Mouse (Mus musculus): Measurements from ENCODE around the gene Pknox2. TPM values are rescaled to one million over a fixed set of nuclear protein-coding genes. Genes with fewer than 3 reads are reported as not detected.

Gene Pknox2
- 13.6 and 17.0 TPM in 2 replicates for polyA plus RNA-seq (2012; rRNA removed)

GRCm38 (mm10) chr9:37147359-37147685 lies at the start of gene Pknox2:
Pknox2 (minus strand) TSS chr9:37147407.
- peak; percentile 56 for DNase-seq (ENCODE audit: low spot score)

GRCm38 (mm10) chr9:37188024-37188423 lies 40.8 kb upstream of the Pknox2 start:
- no peak for DNase-seq (ENCODE audit: low spot score)

- DNase-seq (ENCODE audit: low spot score): no peak
These were observed 40.2 kb upstream of the Pknox2 start for GRCm38 (mm10) chr9:37187407-37187806.

- no peak for DNase-seq (ENCODE audit: low spot score)
These were observed 36.0 kb upstream of the Pknox2 start for GRCm38 (mm10) chr9:37183176-37183575.

- no peak for DNase-seq (ENCODE audit: low spot score)
These were observed 34.4 kb upstream of the Pknox2 start for GRCm38 (mm10) chr9:37181596-37181995.

- DNase-seq (ENCODE audit: low spot score): no peak
These were observed 32.4 kb upstream of the Pknox2 start for GRCm38 (mm10) chr9:37179596-37179995.

- no peak for DNase-seq (ENCODE audit: low spot score)
These were observed 31.7 kb upstream of the Pknox2 start for GRCm38 (mm10) chr9:37178911-37179310.

GRCm38 (mm10) chr9:37177551-37177950 lies 30.3 kb upstream of the Pknox2 start:
- no peak for DNase-seq (ENCODE audit: low spot score)

GRCm38 (mm10) chr9:37177107-37177506 lies 29.9 kb upstream of the Pknox2 start:
- no peak for DNase-seq (ENCODE audit: low spot score)

- DNase-seq (ENCODE audit: low spot score): no peak
These were observed 28.8 kb upstream of the Pknox2 start for GRCm38 (mm10) chr9:37176002-37176401.

- no peak for DNase-seq (ENCODE audit: low spot score)
These were observed 26.2 kb upstream of the Pknox2 start for GRCm38 (mm10) chr9:37173376-37173775.

- no peak for DNase-seq (ENCODE audit: low spot score)
These were observed 19.7 kb upstream of the Pknox2 start for GRCm38 (mm10) chr9:37166899-37167298.

GRCm38 (mm10) chr9:37160686-37161085 lies 13.5 kb upstream of the Pknox2 start:
- no peak for DNase-seq (ENCODE audit: low spot score)

GRCm38 (mm10) chr9:37147886-37148285 lies 679 bp upstream of the Pknox2 start:
- DNase-seq (ENCODE audit: low spot score): no peak

- DNase-seq (ENCODE audit: low spot score): peak; percentile 63
These were observed 426 bp downstream of the Pknox2 start for GRCm38 (mm10) chr9:37146603-37147358.

- no peak for DNase-seq (ENCODE audit: low spot score)
These were observed 929 bp downstream of the Pknox2 start for GRCm38 (mm10) chr9:37146353-37146602.

- no peak for DNase-seq (ENCODE audit: low spot score)
These were observed 1.4 kb downstream of the Pknox2 start for GRCm38 (mm10) chr9:37145616-37146352.

- DNase-seq (ENCODE audit: low spot score): peak; percentile 37
These were observed 2.0 kb downstream of the Pknox2 start for GRCm38 (mm10) chr9:37145151-37145615.

- no peak for DNase-seq (ENCODE audit: low spot score)
These were observed 2.5 kb downstream of the Pknox2 start for GRCm38 (mm10) chr9:37144696-37145095.

GRCm38 (mm10) chr9:37144251-37144650 lies 3.0 kb downstream of the Pknox2 start:
- DNase-seq (ENCODE audit: low spot score): no peak

- DNase-seq (ENCODE audit: low spot score): no peak
These were observed 3.9 kb downstream of the Pknox2 start for GRCm38 (mm10) chr9:37143046-37143931.

- DNase-seq (ENCODE audit: low spot score): no peak
These were observed 5.1 kb downstream of the Pknox2 start for GRCm38 (mm10) chr9:37142107-37142506.
